Mouse (Mus musculus) left cerebral cortex, postnatal 36 days (tissue): Measurements from ENCODE around the gene Nelfcd. TPM values are rescaled to one million over a fixed set of nuclear protein-coding genes. Genes with fewer than 3 reads are reported as not detected.

Experiments used
- DNase-seq, 2 experiments: peaks; one replicate each; pipeline ENCODE4 v3.0.0; 2021 to 2022; ENCODE audit warnings: low spot score in 2 of 2, mixed read lengths in 1 of 2
- intact Hi-C: fragments of 180-260 bp; cut with DNase I; formaldehyde crosslinking; loops from one replicate; pipeline ENCODE4 v1.15.1; 2025
- total RNA-seq, 2 experiments: library from RNA; stranded (reverse); gene quantifications; 2 replicates each; pipeline ENCODE4 v1.2.3; 2021

The Nelfcd gene
- total RNA-seq, 2 experiments from 2014 or later: 48.9 to 49.0 TPM

- intact Hi-C loops: no loop called here
- no peak for DNase-seq
These were observed 20.6 kb downstream of the Nelfcd start for GRCm38 (mm10) chr2:174436076-174436701.

DNA sequence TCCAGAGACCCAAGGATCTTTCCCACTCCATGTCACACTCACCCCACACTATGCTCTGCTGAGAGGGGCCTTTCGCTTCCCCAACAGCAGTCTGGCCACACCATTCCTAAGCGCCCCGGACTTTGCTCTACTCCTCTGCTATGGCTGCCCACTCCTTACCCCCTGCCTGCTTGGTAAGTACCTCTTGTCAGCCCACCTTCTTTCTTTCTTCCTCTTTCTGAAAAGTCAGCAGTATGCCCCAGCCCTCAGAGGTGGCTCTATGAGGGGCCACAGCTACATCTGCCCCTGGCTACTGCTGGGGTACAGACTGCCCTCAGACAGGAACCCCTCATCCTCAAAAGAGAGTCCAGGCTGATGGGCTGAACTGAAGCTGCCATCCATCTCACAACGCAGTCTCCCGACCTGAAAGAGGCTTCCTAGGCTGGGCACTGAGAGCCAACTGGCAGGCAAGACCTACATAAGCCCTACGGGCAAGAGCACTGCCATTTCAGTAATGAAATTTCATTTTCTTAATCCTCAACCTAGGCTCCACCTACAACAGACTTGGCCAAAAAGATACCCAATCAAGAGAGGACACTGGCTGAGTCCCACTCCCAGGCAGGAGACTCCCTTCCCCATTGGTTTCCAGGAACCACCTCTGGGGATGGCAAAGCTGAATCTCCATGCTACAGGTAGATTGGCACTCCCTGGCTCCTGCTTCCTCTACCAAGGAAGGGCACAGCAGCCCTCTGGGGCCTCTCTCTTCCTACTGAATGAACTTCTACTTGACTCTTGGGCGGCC, 21.5 kb downstream of the Nelfcd start:
- intact Hi-C loops: no loop called here

DNA sequence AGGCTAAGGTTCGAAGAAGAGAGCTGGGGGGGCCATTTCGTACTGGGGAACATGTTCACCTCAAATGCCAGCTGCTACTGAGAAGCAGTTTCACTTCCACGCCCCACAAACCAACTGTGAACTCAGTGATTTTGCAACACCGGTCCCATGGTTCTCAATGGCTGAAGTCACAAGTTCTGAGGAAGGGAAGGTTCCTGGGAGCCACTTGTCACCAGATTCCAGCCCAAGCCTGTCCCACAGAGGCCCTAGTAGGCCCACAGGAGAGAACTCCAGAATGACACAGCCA, 22.0 kb downstream of the Nelfcd start:
- intact Hi-C loops: no loop called here
- no peak for DNase-seq

More for the DNA sequence above, 21.5 kb downstream of the Nelfcd start:
- no peak for DNase-seq

DNA sequence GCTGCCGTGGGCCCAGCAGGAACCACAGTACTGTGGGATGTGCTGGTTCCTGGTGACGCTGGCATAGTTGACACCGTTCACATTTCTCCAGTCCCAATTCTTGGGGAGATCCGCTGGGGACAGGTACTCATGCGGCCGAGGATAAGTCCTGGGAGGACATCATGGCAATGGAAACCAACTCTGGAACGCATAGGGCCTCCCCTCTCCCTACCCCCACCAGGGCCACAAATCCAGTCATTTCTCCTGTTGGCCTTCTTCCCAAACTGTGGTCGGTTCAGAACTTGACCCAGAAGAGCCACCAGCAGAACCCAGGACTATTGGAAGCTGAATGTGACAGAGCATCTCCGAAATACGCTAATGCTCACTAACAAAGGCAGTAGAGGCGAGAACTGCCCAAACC, 22.6 kb downstream of the Nelfcd start:
- no peak for DNase-seq
- intact Hi-C loops: no loop called here

- peak; percentile 26 to 34 for DNase-seq
- intact Hi-C loops: no loop called here
These were observed 23.3 kb downstream of the Nelfcd start, which contains the start of gene Ctsz for GRCm38 (mm10) chr2:174438737-174439449. Ctsz (minus strand) TSS chr2:174439039.

DNA sequence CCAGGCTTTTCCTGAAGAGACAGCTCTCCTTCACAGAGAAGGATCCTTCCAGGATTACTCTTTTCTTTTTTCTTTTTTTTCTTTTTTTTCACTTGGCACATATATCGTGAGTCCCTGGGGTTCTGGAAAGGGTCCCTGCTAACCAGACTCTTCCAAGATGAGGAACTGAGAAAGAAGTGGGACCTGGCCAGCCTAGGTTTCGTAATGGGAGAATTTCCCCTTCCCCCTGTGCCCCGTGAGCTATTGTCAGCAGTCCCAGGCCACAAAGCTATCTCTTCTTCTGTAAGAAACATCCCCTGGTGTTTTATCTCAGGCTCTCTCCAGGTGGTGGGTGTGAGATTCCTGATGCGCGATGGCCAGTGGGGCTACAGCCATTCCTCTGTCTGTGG, 23.8 kb downstream of the Nelfcd start:
- intact Hi-C loops: no loop called here
- DNase-seq: no peak

DNA sequence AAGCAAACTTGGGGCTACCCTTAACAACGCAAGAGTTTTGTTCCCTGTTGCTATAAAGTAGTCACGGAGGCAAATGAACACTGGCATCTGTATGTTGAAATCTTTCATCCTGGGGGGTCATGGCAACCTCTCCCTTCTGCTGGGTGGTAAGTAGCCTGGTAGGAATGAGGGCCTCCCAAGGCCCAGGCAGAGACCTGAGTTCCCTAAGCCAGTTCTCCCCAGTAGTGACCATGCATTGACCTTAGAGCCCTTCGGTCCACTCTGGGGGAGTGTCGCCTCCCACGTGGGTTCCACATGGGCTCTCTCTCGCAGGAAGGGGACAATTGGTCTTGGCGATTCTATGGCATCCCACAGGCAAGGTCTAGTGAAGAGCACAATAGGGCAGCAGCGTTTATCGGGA, 24.4 kb downstream of the Nelfcd start:
- intact Hi-C loops: no loop called here

GRCm38 (mm10) chr2:174441898-174442297, 26.3 kb downstream of the Nelfcd start:
- intact Hi-C loops: no loop called here
- no peak for DNase-seq

More for the DNA sequence above, 24.4 kb downstream of the Nelfcd start:
- DNase-seq: no peak

- intact Hi-C loops: no loop called here
- DNase-seq: no peak
These were observed 26.9 kb downstream of the Nelfcd start for GRCm38 (mm10) chr2:174442460-174442859.

DNA sequence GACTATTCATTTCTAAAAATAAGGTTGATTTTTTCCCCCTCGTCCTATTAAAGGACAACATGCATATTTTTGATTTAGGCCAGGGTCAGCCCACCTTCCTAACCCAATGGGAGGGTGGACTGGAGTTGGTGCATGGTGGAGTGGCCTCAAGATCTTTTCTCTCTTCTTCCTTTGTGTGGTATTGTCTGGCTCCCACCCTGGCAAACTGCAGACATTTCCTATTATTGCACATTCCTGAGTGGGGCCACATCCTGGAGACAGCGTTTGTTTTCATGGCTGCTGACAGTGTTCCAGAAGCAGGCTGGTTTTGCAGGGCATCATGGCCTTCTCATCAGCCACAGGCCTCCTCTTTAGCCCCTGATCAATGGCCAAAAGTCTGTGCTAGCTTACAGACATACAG, 27.4 kb downstream of the Nelfcd start:
- DNase-seq: no peak
- intact Hi-C loops: no loop called here

DNA sequence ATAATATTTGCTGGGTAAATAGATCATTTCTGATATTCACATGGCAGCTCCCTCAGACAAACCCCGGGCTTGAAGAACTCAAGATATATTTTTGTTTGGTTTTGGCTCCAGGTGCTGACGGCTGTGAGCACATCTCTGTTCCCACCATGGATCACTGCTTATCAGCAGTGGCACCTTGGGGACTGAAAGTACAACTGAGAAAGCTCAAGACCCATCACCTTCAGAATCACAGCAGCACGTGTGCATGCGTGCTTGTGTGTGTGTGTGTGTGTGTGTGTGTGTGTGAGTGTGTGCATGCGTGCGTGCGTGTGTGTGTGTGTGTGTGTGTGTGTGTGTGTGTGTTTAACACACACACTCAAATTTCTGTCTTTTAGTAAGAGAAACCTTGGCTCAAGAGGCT, 28.8 kb downstream of the Nelfcd start:
- intact Hi-C loops: no loop called here
- DNase-seq: no peak

DNA sequence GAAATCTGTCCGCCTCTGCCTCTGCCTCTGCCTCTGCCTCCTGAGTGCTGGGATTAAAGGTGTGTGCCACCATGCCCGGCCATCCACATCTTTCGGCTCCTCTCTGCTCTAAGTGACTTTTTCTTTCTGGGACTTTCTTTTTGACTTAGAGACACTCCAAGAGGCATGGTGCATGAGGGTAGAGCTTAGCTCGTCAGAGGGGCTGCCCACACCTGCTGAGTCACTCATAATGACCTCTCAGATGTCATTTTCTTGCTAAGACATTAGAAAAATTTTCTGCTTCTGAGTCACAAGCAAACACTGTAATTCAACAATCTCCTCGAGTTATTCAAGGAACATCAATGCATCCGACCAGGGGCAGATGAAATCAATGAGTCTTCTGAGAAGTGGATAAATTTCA, 29.4 kb downstream of the Nelfcd start:
- intact Hi-C loops: no loop called here
- DNase-seq: no peak

GRCm38 (mm10) chr2:174446492-174446891, 30.9 kb downstream of the Nelfcd start:
- no peak for DNase-seq
- intact Hi-C loops: no loop called here

- no peak for DNase-seq
- intact Hi-C loops: no loop called here
These were observed 31.3 kb downstream of the Nelfcd start for GRCm38 (mm10) chr2:174446905-174447304.

GRCm38 (mm10) chr2:174448405-174448804, 32.8 kb downstream of the Nelfcd start:
- DNase-seq: no peak
- intact Hi-C loops: no loop called here

- intact Hi-C loops: no loop called here
- DNase-seq: no peak
These were observed 34.7 kb downstream of the Nelfcd start, which contains the start of gene Tubb1 for GRCm38 (mm10) chr2:174450353-174450752. Tubb1 (plus strand) TSS chr2:174450695.

DNA sequence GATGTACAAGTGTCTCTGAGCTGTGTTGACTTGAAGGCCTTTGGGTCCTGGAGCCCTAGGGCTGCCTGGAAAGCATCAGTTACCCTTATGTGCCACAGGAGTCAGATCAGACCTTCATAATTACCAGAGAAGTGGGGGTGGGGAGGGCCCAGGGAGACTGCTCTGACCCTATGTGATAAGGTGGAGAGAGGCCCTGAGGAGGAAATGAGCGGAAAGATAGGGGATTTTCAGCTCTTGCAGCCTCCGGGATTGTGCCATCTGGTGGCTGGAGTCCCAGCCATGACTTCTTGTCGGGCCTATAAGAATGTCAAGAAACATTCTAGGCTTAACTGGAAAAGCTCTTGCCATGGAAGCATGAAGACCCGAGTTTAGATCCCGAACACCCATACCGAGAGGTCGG, 38.1 kb downstream of the Nelfcd start:
- no peak for DNase-seq
- intact Hi-C loops: no loop called here

GRCm38 (mm10) chr2:174459365-174459764, 43.8 kb downstream of the Nelfcd start:
- intact Hi-C loops: no loop called here
- no peak for DNase-seq

- no peak for DNase-seq
- intact Hi-C loops: loop anchor here (5.0 kb wide), 1 partner anchor 131 kb away; no protein-coding TSS in a partner anchor
These were observed 47.8 kb downstream of the Nelfcd start for GRCm38 (mm10) chr2:174463370-174463769.

- intact Hi-C loops: loop anchor here (5.0 kb wide), 1 partner anchor 132 kb away; no protein-coding TSS in a partner anchor
- peak; percentile 96 to 97 for DNase-seq
These were observed 48.4 kb downstream of the Nelfcd start, which contains the start of gene Atp5e for GRCm38 (mm10) chr2:174463789-174464523. Atp5e (minus strand) TSS chr2:174464105.
